Mouse (Mus musculus) limb, embryonic 12.5 days (tissue): ENCODE measurements around the gene Gm17349. TPM values are rescaled to one million over a fixed set of nuclear protein-coding genes. Genes with fewer than 3 reads are reported as not detected.
A peak's percentile ranks its signal among the peaks of the same experiment; 100 is the strongest.
"Not testable (repeated sequence)": the region's sequence is repeated elsewhere in the genome, so short reads cannot be mapped to it uniquely, and the experiment has no call there.

Experiments
- ATAC-seq: fragments of 200-750 bp; cut with Nextera tagmentation; 2 replicates; pipeline ENCODE4 v1.8.0; 2017; ENCODE audit warnings: low read depth, moderate TSS enrichment; ENCODE audit not compliant: insufficient number of reproducible peaks, insufficient read depth, low FRiP score, low TSS enrichment
- H3K27ac ChIP-seq: fragments of 300-500 bp; sonication (generic); 2 replicates; pipeline ENCODE4 v1.5.1; 2016; ENCODE audit warnings: mild to moderate bottlenecking, moderate library complexity
- H3K27me3 ChIP-seq: fragments of 300-500 bp; sonication (generic); 2 replicates; pipeline ENCODE4 v1.6.1; 2016; ENCODE audit warnings: mild to moderate bottlenecking, moderate library complexity
- H3K36me3 ChIP-seq: fragments of 300-500 bp; sonication (generic); 2 replicates; pipeline ENCODE4 v1.6.1; 2016; ENCODE audit warnings: mild to moderate bottlenecking, moderate library complexity
- H3K4me1 ChIP-seq: fragments of 300-500 bp; sonication (generic); replicated peaks from 2 replicates; pipeline ENCODE4 v1.6.1; 2016
- H3K4me2 ChIP-seq: fragments of 300-500 bp; sonication (generic); 2 replicates; pipeline ENCODE4 v1.6.1; 2016; ENCODE audit warnings: mild to moderate bottlenecking, moderate library complexity
- H3K4me3 ChIP-seq: fragments of 300-500 bp; sonication (generic); replicated peaks from 2 replicates; pipeline ENCODE4 v1.5.1; 2016; ENCODE audit warnings: mild to moderate bottlenecking
- H3K9ac ChIP-seq: fragments of 300-500 bp; sonication (generic); replicated peaks from 2 replicates; pipeline ENCODE4 v1.6.1; 2016; ENCODE audit warnings: mild to moderate bottlenecking, moderate library complexity
- H3K9me3 ChIP-seq: fragments of 300-500 bp; sonication (generic); 2 replicates; pipeline ENCODE4 v1.6.1; 2016; ENCODE audit warnings: mild to moderate bottlenecking, moderate library complexity
- WGBS: fragments of 180-500 bp; shearing (Covaris S2); methylation state at CpG from one replicate; pipeline ENCODE4 v1.1.7; 2016; 5-methylcytosine and 5-hydroxymethylcytosine counted together
- polyA plus RNA-seq: library from polyadenylated mRNA; unstranded; fragments of >200 nt; fragmentation: Nextera tagmentation; extraction: Ambion mirVana; gene quantifications from 2 replicates; pipeline ENCODE4 v1.2.1, GENCODE M21; 2016

The Gm17349 gene
- polyA plus RNA-seq, 1 experiment from 2014 or later, result not detected

DNA sequence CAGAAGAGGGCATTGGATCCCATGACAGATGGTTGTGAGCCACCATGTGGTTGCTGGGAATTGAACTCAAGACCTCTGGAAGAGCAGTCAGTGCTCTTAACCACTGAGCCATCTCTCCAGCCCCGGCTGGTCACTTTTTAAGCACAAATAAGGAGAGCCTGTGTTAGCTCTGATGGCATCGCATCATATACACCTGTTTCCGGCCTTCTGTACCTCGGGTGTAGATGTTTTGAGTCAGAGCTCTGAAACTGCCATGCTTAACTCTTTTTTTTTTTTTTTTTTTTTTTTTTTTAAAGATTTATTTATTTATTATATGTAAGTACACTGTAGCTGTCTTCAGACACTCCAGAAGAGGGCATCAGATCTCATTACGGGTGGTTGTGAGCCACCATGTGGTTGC is 21.7 kb upstream of the Gm17349 start:
- H3K9me3 ChIP-seq, H3K27ac ChIP-seq, H3K27me3 ChIP-seq, ATAC-seq, H3K9ac ChIP-seq, H3K4me3 ChIP-seq: not testable (repeated sequence)
- 94% methylated on average over 4 of the region's 5 CpGs for WGBS
- Histone ChIP-seq H3K4me2 (peak overlapping the region; percentile 80; the same call in 1 of the 2 replicates), H3K36me3 (peaks cover 53% of the 10 kb centered on the region), H3K4me1 (peaks cover 27% of the 10 kb centered on the region)

DNA sequence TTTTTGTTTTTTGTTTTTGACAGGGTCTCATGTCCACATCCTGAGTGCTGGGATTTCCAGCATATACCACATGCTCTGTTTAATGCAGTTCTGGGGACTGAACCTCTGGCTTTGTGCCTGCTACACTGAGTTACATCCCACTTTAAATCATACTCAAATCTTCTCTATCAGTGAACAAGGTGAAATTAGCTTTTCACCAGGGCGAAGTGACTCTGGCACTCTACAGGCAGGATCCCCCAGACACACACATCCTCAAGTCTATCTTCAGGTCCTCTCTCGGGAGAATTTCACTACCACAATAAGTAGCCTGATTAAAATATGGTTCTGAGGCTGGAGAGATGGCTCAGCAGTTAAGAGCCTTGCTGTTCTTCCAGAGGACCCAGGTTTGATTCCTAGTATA is 21.3 kb upstream of the Gm17349 start:
- Histone ChIP-seq H3K4me1 (peaks cover 27% of the 10 kb centered on the region), H3K27me3 (no peaks in the 10 kb centered on the region), H3K4me3 (peak overlapping the region; percentile 99), H3K9me3 (peaks cover 7% of the 10 kb centered on the region), H3K36me3 (peaks cover 51% of the 10 kb centered on the region), H3K4me2 (peak overlapping the region; percentile 80), H3K9ac (peak overlapping the region; percentile 94), H3K27ac (no peak overlapping the region)
- 81% methylated on average over 2 of the region's 2 CpGs for WGBS
- ATAC-seq, result no peak

DNA sequence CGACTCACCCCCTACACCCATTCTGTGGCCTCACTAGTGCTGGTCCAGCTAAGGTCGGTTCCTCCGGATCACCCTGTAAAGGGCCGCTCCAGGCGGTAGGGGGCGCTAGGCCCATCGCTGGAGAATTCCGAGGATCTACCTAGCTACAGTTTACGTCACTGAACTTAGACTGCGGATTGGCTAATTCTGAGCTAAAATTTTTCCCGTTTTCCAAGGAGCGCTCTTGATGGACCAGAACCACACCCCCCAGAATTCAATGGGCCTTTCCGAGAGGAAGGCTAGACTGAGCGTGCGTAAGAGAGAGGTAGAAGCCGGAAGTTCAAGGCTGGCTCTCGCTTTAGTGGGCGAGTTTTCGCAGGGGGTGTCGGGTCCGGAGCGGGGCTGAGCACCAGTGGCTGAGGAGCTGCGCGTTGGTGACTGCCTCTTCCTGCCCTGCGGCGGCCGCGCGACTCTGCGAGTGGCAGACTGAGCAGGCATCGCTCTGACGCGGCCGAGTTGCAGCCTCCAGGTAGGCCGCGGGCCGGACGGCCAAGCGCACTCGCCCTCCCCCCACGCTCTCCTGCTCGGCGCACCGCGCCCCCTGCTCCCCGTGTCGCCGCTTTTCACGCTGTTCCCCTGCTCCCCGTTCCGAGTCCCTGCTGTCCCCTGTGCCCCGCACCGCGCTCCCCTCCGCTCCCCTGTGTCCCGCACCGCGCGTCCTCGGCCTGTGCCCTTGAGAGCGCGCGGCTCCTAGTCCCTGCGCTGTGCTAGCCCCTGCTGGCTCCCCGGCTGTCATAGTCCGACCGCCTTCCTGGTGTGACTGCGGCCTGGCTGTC is 20.3 kb upstream of the Gm17349 start, which contains the start of gene Cox14:
Gene Cox14 (plus strand): TSS at position 278 of the 815 bp plus-strand sequence.
- Histone ChIP-seq H3K4me2 (peak within 1 kb of the TSS; percentile 80), H3K9me3 (peaks cover 7% of the 10 kb centered on the region), H3K4me3 (peak within 1 kb of the TSS; percentile 99), H3K36me3 (peaks cover 49% of the 10 kb centered on the region), H3K27ac (peak within 1 kb of the TSS; percentile 94), H3K9ac (peak within 1 kb of the TSS; percentile 94), H3K27me3 (no peaks in the 10 kb centered on the region), H3K4me1 (peaks cover 27% of the 10 kb centered on the region)
- ATAC-seq, result peak; percentile 96
- under 1% methylated on average over 68 of the region's 68 CpGs for WGBS

DNA sequence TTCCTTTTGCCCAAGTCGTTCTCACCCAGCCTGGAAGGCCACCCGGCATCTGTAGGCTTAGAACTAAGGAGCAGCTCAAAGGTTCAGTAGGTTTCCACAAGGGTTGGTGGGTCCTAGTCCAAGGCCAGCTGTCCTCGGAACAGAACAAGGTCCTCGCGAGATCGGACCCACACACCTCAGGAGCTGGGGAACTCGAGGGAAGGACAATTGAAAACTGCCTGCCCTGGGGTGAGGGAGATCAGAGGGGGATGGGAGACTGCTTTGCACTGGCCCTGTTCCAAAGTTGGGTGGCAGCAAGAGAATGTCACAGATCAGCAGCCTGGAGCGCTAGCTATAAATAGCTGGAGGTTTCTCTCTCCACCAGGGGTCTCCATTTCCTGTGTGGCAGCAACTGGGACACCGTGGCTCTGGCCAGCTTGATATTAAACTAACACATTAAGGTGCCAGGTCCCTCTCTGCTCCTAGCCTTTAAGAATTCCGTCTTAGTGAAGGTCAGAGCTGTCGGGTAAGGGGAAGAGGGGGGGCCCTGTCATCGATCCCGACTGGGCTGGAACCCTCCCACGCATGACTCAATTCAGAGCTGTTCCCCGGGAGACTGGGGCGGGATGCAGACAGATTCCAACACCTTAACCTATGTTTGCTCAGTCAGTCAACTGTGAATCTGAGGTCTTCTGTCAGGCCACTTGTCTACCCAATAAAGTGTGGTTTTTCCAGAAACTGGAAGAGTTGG is 19.2 kb upstream of the Gm17349 start:
- WGBS, result 14% methylated on average over 16 of the region's 16 CpGs
- Histone ChIP-seq H3K27ac (peak overlapping the region; percentile 69), H3K9ac (peak overlapping the region; percentile 48; the same call in 1 of the 2 replicates), H3K4me2 (peak overlapping the region; percentile 80), H3K27me3 (no peaks in the 10 kb centered on the region), H3K4me3 (peak overlapping the region; percentile 99), H3K36me3 (peaks cover 49% of the 10 kb centered on the region), H3K9me3 (peaks cover 7% of the 10 kb centered on the region), H3K4me1 (peaks cover 27% of the 10 kb centered on the region)
- ATAC-seq, result no peak

DNA sequence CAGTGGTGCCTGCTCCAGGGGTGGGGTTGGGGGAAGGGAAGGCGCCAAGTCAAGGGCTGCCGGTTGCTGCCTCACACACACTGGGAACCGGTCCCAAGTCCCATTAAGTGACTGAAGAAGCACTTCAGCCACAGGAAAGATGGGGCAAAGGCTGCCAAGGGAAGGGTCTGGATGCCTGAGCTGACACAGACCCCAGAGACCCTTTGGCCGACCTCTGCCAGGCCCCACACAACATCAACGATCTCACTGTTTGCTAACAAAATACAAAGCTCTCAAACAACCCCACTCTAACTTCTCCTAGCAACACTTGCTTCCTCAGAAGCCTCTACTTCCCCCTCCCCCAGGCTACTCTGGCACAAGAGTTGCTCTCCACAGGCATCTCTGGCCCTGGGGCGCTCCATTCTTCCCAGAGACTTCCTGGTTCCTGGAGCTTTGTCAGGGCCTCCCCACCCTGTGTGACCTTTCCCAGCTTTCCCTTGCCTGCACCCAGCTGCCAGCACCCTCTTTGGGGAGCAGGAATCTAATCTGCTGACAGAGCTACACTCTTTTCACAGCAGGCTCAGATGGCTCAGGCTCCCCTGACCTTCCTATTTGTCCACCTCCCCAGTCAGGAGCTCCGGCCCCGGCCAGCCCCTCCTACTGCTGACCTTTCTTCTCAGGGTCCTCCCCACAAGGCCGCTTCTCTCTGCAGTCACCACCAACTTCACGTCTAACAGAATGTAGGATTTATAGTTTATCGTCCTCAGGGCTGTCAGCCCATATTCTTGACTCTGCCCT is 18.4 kb upstream of the Gm17349 start:
- no peak for ATAC-seq
- Histone ChIP-seq H3K36me3 (peaks cover 47% of the 10 kb centered on the region), H3K4me1 (peaks cover 27% of the 10 kb centered on the region), H3K4me2 (peak overlapping the region; percentile 80; the same call in 1 of the 2 replicates), H3K9ac (no peak overlapping the region; the same call in 1 of the 2 replicates), H3K4me3 (no peak overlapping the region), H3K27ac (peak overlapping the region; percentile 69), H3K27me3 (no peaks in the 10 kb centered on the region), H3K9me3 (peaks cover 2% of the 10 kb centered on the region; the same call in 1 of the 2 replicates)
- WGBS, result 33% methylated on average over 11 of the region's 11 CpGs

DNA sequence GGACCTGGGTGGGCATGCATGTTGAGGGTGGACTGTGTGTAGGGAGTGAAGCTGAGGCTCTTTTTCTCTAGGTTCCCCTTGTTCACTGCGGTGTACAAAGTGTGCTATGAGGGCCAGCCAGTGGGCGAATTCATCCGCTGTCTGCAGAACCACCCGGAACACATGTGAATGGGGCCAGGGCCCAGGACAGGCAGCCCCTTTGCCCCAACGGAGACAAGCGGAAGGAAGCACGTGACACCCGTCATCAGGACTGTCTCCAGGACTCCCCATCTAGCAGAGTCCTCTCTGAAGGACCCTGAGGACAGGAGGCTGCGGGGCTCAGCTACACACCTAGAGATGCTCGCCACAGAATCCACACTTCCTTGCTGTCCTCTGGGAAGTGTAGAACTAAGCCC is 17.8 kb upstream of the Gm17349 start:
- ATAC-seq, result no peak
- Histone ChIP-seq H3K4me2 (no peak overlapping the region), H3K4me3 (no peak overlapping the region), H3K27me3 (no peaks in the 10 kb centered on the region), H3K4me1 (peaks cover 27% of the 10 kb centered on the region), H3K9ac (no peak overlapping the region), H3K36me3 (peaks cover 47% of the 10 kb centered on the region), H3K27ac (peak overlapping the region; percentile 53; the same call in 1 of the 2 replicates), H3K9me3 (no peaks in the 10 kb centered on the region)
- 68% methylated on average over 10 of the region's 10 CpGs for WGBS

DNA sequence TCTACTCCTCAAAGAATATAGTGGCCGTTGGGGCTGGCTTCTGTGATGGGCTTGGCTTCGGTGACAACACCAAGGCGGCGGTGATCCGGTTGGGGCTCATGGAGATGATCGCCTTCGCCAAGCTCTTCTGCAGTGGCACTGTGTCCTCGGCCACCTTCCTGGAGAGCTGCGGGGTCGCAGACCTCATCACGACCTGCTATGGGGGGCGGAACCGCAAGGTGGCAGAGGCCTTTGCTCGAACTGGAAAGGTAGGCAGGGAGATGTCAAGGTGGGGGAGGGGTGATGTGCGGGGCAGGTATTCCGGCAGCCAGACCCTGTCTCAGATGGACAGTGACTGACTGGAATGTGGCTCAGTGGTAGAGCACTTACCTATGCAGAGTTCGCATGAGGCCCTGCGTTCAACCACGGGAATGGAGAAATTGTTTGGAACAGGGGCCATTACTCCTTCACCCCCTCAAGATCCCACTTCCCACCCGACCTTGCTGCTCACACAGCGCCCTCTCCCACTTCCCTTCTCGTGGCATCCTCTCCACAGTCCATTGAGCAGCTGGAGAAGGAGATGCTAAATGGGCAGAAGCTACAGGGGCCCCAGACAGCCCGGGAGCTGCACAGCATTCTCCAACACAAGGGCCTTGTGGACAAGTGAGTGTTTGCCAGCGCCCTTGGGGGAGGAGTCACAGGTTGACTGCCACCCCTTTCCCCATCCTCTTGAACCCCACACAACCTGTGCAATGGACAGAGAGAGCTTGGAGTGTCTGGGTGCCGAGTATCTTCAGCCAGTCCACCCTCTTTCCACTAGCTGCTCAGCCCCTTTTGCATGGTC is 16.8 kb upstream of the Gm17349 start:
- Histone ChIP-seq H3K27me3 (no peaks in the 10 kb centered on the region), H3K27ac (no peak overlapping the region), H3K9me3 (no peaks in the 10 kb centered on the region), H3K4me2 (no peak overlapping the region), H3K4me1 (peaks cover 27% of the 10 kb centered on the region), H3K9ac (no peak overlapping the region), H3K36me3 (peaks cover 46% of the 10 kb centered on the region), H3K4me3 (no peak overlapping the region)
- WGBS, result 80% methylated on average over 25 of the region's 25 CpGs
- no peak for ATAC-seq

DNA sequence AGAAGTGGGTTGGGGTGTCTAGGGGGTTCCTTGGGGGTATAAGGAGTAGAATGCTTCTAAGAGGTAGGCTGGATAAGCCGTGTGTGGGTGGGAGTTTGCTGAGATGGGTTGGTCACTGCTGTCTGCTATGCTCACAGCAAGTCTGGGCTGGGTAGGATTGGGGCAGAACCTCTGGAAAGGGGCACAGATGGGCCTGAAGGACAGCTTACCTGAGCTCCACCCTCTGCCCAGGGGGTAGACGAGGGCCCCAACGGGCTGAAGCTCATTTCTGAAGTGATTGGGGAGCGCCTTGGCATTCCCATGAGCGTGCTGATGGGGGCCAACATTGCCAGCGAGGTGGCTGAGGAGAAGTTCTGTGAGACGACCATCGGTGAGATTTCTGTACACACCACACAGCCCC is 14.6 kb upstream of the Gm17349 start:
- Histone ChIP-seq H3K4me2 (no peak overlapping the region), H3K27ac (no peak overlapping the region), H3K4me3 (no peak overlapping the region), H3K9me3 (no peaks in the 10 kb centered on the region), H3K27me3 (no peaks in the 10 kb centered on the region), H3K9ac (no peak overlapping the region), H3K4me1 (peaks cover 25% of the 10 kb centered on the region), H3K36me3 (peaks cover 62% of the 10 kb centered on the region)
- 72% methylated on average over 8 of the region's 8 CpGs for WGBS
- no peak for ATAC-seq

DNA sequence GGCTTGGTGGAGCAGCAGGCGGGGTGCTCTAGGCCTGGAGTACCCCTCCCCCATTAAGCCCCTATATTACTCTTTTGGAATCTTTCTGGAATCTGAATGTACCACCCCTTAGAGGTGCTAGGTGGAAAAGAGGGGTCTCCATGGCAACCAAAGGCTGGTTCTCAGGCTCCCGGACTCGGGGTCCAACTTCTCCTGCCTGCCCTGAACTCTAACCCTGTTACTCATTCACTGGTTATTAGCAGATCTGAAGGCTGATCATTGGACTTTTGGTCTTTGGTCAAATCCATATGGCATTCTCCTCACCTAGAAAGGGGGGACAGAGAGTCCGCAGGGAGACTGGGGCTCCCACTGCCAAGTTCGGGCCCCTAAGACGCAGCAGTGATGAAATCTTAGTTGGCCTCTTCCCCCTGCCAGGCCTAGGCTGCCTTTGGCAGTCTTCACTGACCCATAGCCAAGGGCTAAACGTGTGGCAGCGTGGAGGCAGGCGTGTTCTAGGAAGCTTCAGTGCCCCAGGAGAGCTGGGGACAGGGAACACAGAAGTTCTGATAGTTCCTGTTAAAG is 13.3 kb upstream of the Gm17349 start:
- Histone ChIP-seq H3K4me1 (peaks cover 12% of the 10 kb centered on the region), H3K4me2 (no peak overlapping the region), H3K36me3 (peaks cover 68% of the 10 kb centered on the region), H3K27ac (no peak overlapping the region), H3K4me3 (no peak overlapping the region), H3K9me3 (no peaks in the 10 kb centered on the region), H3K9ac (no peak overlapping the region), H3K27me3 (no peaks in the 10 kb centered on the region)
- ATAC-seq, result no peak
- WGBS, result 90% methylated on average over 9 of the region's 9 CpGs
